Mouse (Mus musculus) adrenal gland, postnatal 14 days (tissue): ENCODE measurements around the gene Smarcd3. TPM values are rescaled to one million over a fixed set of nuclear protein-coding genes. Genes with fewer than 3 reads are reported as not detected.

Experiments used
- DNase-seq: peaks from one replicate; pipeline ENCODE4 v3.0.0; 2021; ENCODE audit warnings: mixed read lengths
- total RNA-seq: library from RNA; stranded (reverse); gene quantifications from 2 replicates; pipeline ENCODE4 v1.2.3, GENCODE M21; 2021

Smarcd3 gene
- total RNA-seq, 1 experiment from 2014 or later: 15.5 TPM

GRCm38 (mm10) chr5:24597221-24597728, 26.9 kb downstream of the Smarcd3 start:
- peak; percentile 86 for DNase-seq

- peak; percentile 33 for DNase-seq
Observed at GRCm38 (mm10) chr5:24596519-24597171, 27.6 kb downstream of the Smarcd3 start.

GRCm38 (mm10) chr5:24595786-24596380, 28.3 kb downstream of the Smarcd3 start:
- no peak for DNase-seq

- DNase-seq: no peak
Observed at GRCm38 (mm10) chr5:24595261-24595660, 28.9 kb downstream of the Smarcd3 start.

- DNase-seq: no peak
Observed at GRCm38 (mm10) chr5:24594346-24594745, 29.9 kb downstream of the Smarcd3 start.

GRCm38 (mm10) chr5:24593928-24594327, 30.3 kb downstream of the Smarcd3 start:
- DNase-seq: no peak

GRCm38 (mm10) chr5:24593230-24593629, 31.0 kb downstream of the Smarcd3 start:
- no peak for DNase-seq

GRCm38 (mm10) chr5:24592471-24593160, 31.6 kb downstream of the Smarcd3 start:
- DNase-seq: no peak

GRCm38 (mm10) chr5:24591796-24592470, 32.3 kb downstream of the Smarcd3 start:
- no peak for DNase-seq

- DNase-seq: peak; percentile 80
Observed at GRCm38 (mm10) chr5:24591268-24591721, 32.9 kb downstream of the Smarcd3 start.

GRCm38 (mm10) chr5:24589511-24590500, 34.4 kb downstream of the Smarcd3 start:
- DNase-seq: no peak

- no peak for DNase-seq
Observed at GRCm38 (mm10) chr5:24587200-24587577, 37.0 kb downstream of the Smarcd3 start.

- DNase-seq: peak; percentile 89
Observed at GRCm38 (mm10) chr5:24586547-24587199, 37.5 kb downstream of the Smarcd3 start, which contains the start of gene Chpf2. Gene Chpf2 (plus strand): TSS chr5:24586741.

GRCm38 (mm10) chr5:24586106-24586505, 38.1 kb downstream of the Smarcd3 start:
- no peak for DNase-seq

GRCm38 (mm10) chr5:24578109-24578963, 45.9 kb downstream of the Smarcd3 start:
- no peak for DNase-seq

- peak; percentile 100 for DNase-seq
Observed at GRCm38 (mm10) chr5:24577183-24577929, 46.9 kb downstream of the Smarcd3 start, which contains the start of gene Abcf2. Gene Abcf2 (minus strand): TSS chr5:24577467.

GRCm38 (mm10) chr5:24576801-24577182, 47.4 kb downstream of the Smarcd3 start:
- no peak for DNase-seq

- no peak for DNase-seq
Observed at GRCm38 (mm10) chr5:24575948-24576347, 48.3 kb downstream of the Smarcd3 start.

- DNase-seq: no peak
Observed at GRCm38 (mm10) chr5:24556709-24557108, 67.5 kb downstream of the Smarcd3 start, which contains the start of gene 4931409K22Rik. Gene 4931409K22Rik (minus strand): TSS chr5:24556809.
